In genomic region chr1:153040091-153040490, GRCm38 (mm10) we compare ENCODE assay signal across 8 mouse cellular contexts.
DNase-seq lines count a peak whose midpoint lies in the region; ATAC-seq lines count a peak whose summit lies in the region.

No protein-coding gene starts in this region.

- peak; percentile 90 for DNase-seq in heart, adult 11 months
- DNase-seq in heart, adult 8-10 months (ENCODE audit: low spot score), result no peak
- DNase-seq in 3134 (ENCODE audit: extremely low read depth, insufficient read length, low spot score), result peak; percentile 71
- peak; percentile 46 for DNase-seq in adrenal gland, postnatal 10 days
- peak; percentile 36 for DNase-seq in fibroblast of lung, adult 2 months (ENCODE audit: low read depth)
- DNase-seq in lung, postnatal 25 days (ENCODE audit: low spot score), result peak; percentile 7

- no peak for ATAC-seq in erythroid progenitor cell, adult 5-6 weeks (replicated peaks; ENCODE audit: low FRiP score, poor library complexity, severe bottlenecking)
- no peak for ATAC-seq in granulocyte monocyte progenitor cell, adult 5-6 weeks (replicated peaks; ENCODE audit: poor library complexity, severe bottlenecking)
